Mouse (Mus musculus): ENCODE data around the gene Kyat3.

GRCm38 (mm10) chr3:142749131-142749530 lies 48.3 kb downstream of the Kyat3 start:
- no peak for TF ChIP-seq MYOG (IDR thresholded peaks at IDR 0.05; ENCODE audit: control insufficient read depth, extremely low read depth, insufficient read length)
- no peak for TF ChIP-seq USF1 (IDR thresholded peaks at IDR 0.05; ENCODE audit: low read depth)
- TF ChIP-seq CTCF (IDR thresholded peaks at IDR 0.05; ENCODE audit: control insufficient read depth, insufficient read depth, insufficient read length), result no peak
- no peak for TF ChIP-seq MYOD1 (IDR thresholded peaks at IDR 0.05; ENCODE audit: control insufficient read depth, insufficient read length, low read depth)
- no peak for TF ChIP-seq MAX (IDR thresholded peaks at IDR 0.05)
